Comparison of ENCODE assay signal across 9 mouse cellular contexts in genomic region chr1:38390886-38391249, GRCm38 (mm10).
DNase-seq lines count a peak whose midpoint lies in the region; ATAC-seq and TF ChIP-seq lines count a peak whose summit lies in the region.
"Had no signal": no experiment of that assay in that cellular context is flagged by ENCODE, and none has a peak within 500 bp of the region (broad histone marks: within the 10 kb centered on the region; RNA-seq: fewer than 3 reads in every experiment).

No protein-coding gene starts in this region.

- no peak overlapping the region for H3K9ac ChIP-seq in kidney, embryonic 15.5 days
- H3K9ac ChIP-seq in hindbrain, embryonic 15.5 days: no peak overlapping the region

- H3K27me3 ChIP-seq in kidney, adult 2 months (replicated peaks; ENCODE audit: control insufficient read depth, insufficient read depth, low read length): no peaks in the 10 kb centered on the region
- no peaks in the 10 kb centered on the region for H3K27me3 ChIP-seq in kidney, embryonic 15.5 days
- no peaks in the 10 kb centered on the region for H3K27me3 ChIP-seq in hindbrain, embryonic 15.5 days

- no peaks in the 10 kb centered on the region for H3K9me3 ChIP-seq in kidney, embryonic 15.5 days (replicated peaks)
- H3K9me3 ChIP-seq in hindbrain, embryonic 15.5 days: no peaks in the 10 kb centered on the region
- H3K9me3 ChIP-seq: megakaryocyte, embryonic 14.5 days had no signal

- no peak for TF ChIP-seq POLR2A in kidney, adult 2 months (IDR thresholded peaks at IDR 0.05; ENCODE audit: low read depth, low read length)

- no peak overlapping the region for H3K27ac ChIP-seq in kidney, adult 2 months (ENCODE audit: insufficient read depth, low read depth, low read length)
- no peak overlapping the region for H3K27ac ChIP-seq in kidney, embryonic 15.5 days
- H3K27ac ChIP-seq in hindbrain, embryonic 15.5 days (replicated peaks): peak overlapping the region; percentile 14; the same call in 1 of the 2 replicates

- H3K36me3 ChIP-seq in kidney, adult 2 months (ENCODE audit: control insufficient read depth, insufficient read depth, low read length): no peaks in the 10 kb centered on the region
- H3K36me3 ChIP-seq in kidney, embryonic 15.5 days: no peaks in the 10 kb centered on the region
- H3K36me3 ChIP-seq in hindbrain, embryonic 15.5 days: no peaks in the 10 kb centered on the region

- no peak for DNase-seq in kidney, adult 2 months
- peak; percentile 46 for DNase-seq in 416B (ENCODE audit: low read depth)
- peak; percentile 25 for DNase-seq in ES-CJ7 (ENCODE audit: low read depth, low spot score)
- DNase-seq in urinary bladder, postnatal 4 days (ENCODE audit: low spot score in 2 of 2): no peak
- no peak for DNase-seq in cerebellum, adult 11 months
- DNase-seq in adrenal gland, adult 2 months: no peak

- ATAC-seq in kidney, embryonic 15.5 days (replicated peaks; ENCODE audit: low FRiP score): no peak
- no peak for ATAC-seq in hindbrain, embryonic 15.5 days (ENCODE audit: low FRiP score, low read depth)

- H3K4me2 ChIP-seq in kidney, embryonic 15.5 days: no peak overlapping the region
- no peak overlapping the region for H3K4me2 ChIP-seq in hindbrain, embryonic 15.5 days

- H3K4me3 ChIP-seq in kidney, adult 2 months (ENCODE audit: insufficient read depth, low read depth, low read length): no peak overlapping the region
- H3K4me3 ChIP-seq in kidney, embryonic 15.5 days (replicated peaks): no peak overlapping the region
- H3K4me3 ChIP-seq in hindbrain, embryonic 15.5 days: no peak overlapping the region
- H3K4me3 ChIP-seq: megakaryocyte, embryonic 14.5 days had no signal

- 63% methylated on average over 7 of the region's 7 CpGs for WGBS in kidney, adult 2 months
- WGBS in kidney, embryonic 15.5 days: 76% methylated on average over 7 of the region's 7 CpGs
- WGBS in hindbrain, embryonic 15.5 days: 65% methylated on average over 7 of the region's 7 CpGs

- no peaks in the 10 kb centered on the region for H3K4me1 ChIP-seq in kidney, adult 2 months (ENCODE audit: control insufficient read depth, insufficient read depth, low read length)
- H3K4me1 ChIP-seq in kidney, embryonic 15.5 days: peaks cover 37% of the 10 kb centered on the region
- peaks cover 39% of the 10 kb centered on the region for H3K4me1 ChIP-seq in hindbrain, embryonic 15.5 days (replicated peaks)

- 0 out of 2 replicates have a peak, but pooled peaks have one; percentile 9 for TF ChIP-seq CTCF in kidney, adult 2 months (conservative IDR thresholded peaks at IDR 0.05; ENCODE audit: insufficient read depth, insufficient read length, low read depth, low read length)

Comparison
In these comparisons a context has a peak if more than half of its experiments do, and no peak if none do; other contexts are left out.
1. DNase-seq: peak in 416B (single experiment) and ES-CJ7 (single experiment); none in kidney, adult 2 months (single experiment), urinary bladder, postnatal 4 days (0 of 2), cerebellum, adult 11 months (single experiment) and adrenal gland, adult 2 months (single experiment).